ENCODE assay signal across 14 mouse cellular contexts in the genomic region with DNA sequence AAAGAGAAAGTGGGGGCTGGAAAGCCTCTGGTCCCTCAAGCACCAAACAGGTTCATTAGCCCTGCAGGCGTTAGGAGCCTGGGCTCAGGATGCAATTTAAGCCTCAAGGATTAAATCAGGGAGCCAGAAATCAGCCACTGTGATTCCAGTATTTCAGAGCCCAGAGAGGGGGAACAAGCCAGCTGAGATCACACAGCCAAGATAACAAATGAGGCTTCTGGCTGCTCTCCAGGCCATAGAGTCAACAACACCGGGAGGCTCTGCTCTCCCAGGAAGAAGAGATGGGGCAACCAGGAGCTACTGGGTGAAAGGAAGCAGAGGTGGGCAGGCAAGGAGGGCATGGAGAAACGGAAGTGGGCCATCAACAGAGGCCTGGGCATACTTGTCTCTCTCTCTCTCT. TPM values are rescaled to one million over a fixed set of nuclear protein-coding genes. Genes with fewer than 3 reads are reported as not detected.
DNase-seq lines count a peak whose midpoint lies in the region; ATAC-seq and TF ChIP-seq lines count a peak whose summit lies in the region.
"Had no signal": no experiment of that assay in that cellular context is flagged by ENCODE, and none has a peak within 500 bp of the region (broad histone marks: within the 10 kb centered on the region; RNA-seq: fewer than 3 reads in every experiment).

No protein-coding gene starts in this region.

- no peak overlapping the region for H3K4me3 ChIP-seq in lung, postnatal 0 days (ENCODE audit: low read depth, low read length)
- no peak overlapping the region for H3K4me3 ChIP-seq in liver, postnatal 0 days (ENCODE audit: low read depth, low read length)
- no peak overlapping the region for H3K4me3 ChIP-seq in forebrain, embryonic 16.5 days (replicated peaks; ENCODE audit: low read length)
- H3K4me3 ChIP-seq: forebrain, embryonic 12.5 days; gastrocnemius, adult 2 months; limb, embryonic 13.5 days had no signal

- no peaks in the 10 kb centered on the region for H3K27me3 ChIP-seq in lung, postnatal 0 days (replicated peaks; ENCODE audit: insufficient read depth, low read length)
- H3K27me3 ChIP-seq in liver, postnatal 0 days (ENCODE audit: insufficient read depth, low read length), result no peaks in the 10 kb centered on the region
- no peaks in the 10 kb centered on the region for H3K27me3 ChIP-seq in forebrain, embryonic 16.5 days (replicated peaks; ENCODE audit: control insufficient read depth, insufficient read depth, low read length)
- H3K27me3 ChIP-seq: forebrain, embryonic 12.5 days; limb, embryonic 13.5 days had no signal

- peaks cover 35% of the 10 kb centered on the region for H3K4me1 ChIP-seq in lung, postnatal 0 days (ENCODE audit: insufficient read depth, low read depth, low read length)
- peaks cover 42% of the 10 kb centered on the region for H3K4me1 ChIP-seq in liver, postnatal 0 days (ENCODE audit: insufficient read depth)
- H3K4me1 ChIP-seq in forebrain, embryonic 16.5 days (replicated peaks; ENCODE audit: control insufficient read depth, insufficient read depth, low read length), result peaks cover 5% of the 10 kb centered on the region

- no peaks in the 10 kb centered on the region for H3K36me3 ChIP-seq in lung, postnatal 0 days (ENCODE audit: insufficient read depth, low read length)
- H3K36me3 ChIP-seq in liver, postnatal 0 days (replicated peaks; ENCODE audit: insufficient read depth, low read length), result no peaks in the 10 kb centered on the region
- H3K36me3 ChIP-seq in forebrain, embryonic 16.5 days (ENCODE audit: control insufficient read depth, insufficient read depth), result no peaks in the 10 kb centered on the region
- H3K36me3 ChIP-seq: forebrain, embryonic 12.5 days; limb, embryonic 13.5 days had no signal

- H3K9ac ChIP-seq in lung, postnatal 0 days (replicated peaks; ENCODE audit: low read depth), result no peak overlapping the region
- 0 out of 2 replicates have a peak overlapping the region, but pooled peaks have one; percentile 26 for H3K9ac ChIP-seq in liver, postnatal 0 days (replicated peaks)
- no peak overlapping the region for H3K9ac ChIP-seq in forebrain, embryonic 16.5 days (replicated peaks; ENCODE audit: low read depth, low read length)
- H3K9ac ChIP-seq: forebrain, embryonic 12.5 days; limb, embryonic 13.5 days had no signal

- 37% methylated on average over 3 of the region's 3 CpGs for WGBS in lung, postnatal 0 days
- 31% methylated on average over 3 of the region's 3 CpGs for WGBS in liver, postnatal 0 days (ENCODE audit: insufficient replicate concordance)
- WGBS in forebrain, embryonic 16.5 days, result 48% methylated on average over 3 of the region's 3 CpGs

- peak; percentile 55 for DNase-seq in adrenal gland, postnatal 14 days
- DNase-seq in adrenal gland, postnatal 4 days (ENCODE audit: low spot score in 2 of 2), result no peak
- DNase-seq in lung, adult 18-20 months, result peak; percentile 45 to 61
- DNase-seq in lung, postnatal 0 days (ENCODE audit: low spot score), result no peak
- peak; percentile 65 for DNase-seq in 3T3-L1 (ENCODE audit: low read depth, low spot score)
- DNase-seq in liver, postnatal 0 days, result peak; percentile 61
- DNase-seq: gastrocnemius, adult 2 months; layer of hippocampus, postnatal 36 days had no signal

- no peak overlapping the region for H3K27ac ChIP-seq in lung, postnatal 0 days (ENCODE audit: low read length)
- H3K27ac ChIP-seq in liver, postnatal 0 days (ENCODE audit: low read depth), result no peak overlapping the region
- no peak overlapping the region for H3K27ac ChIP-seq in forebrain, embryonic 16.5 days (ENCODE audit: low read length)
- H3K27ac ChIP-seq: forebrain, embryonic 12.5 days; hindbrain, postnatal 0 days; limb, embryonic 13.5 days had no signal

- H3K9me3 ChIP-seq in lung, postnatal 0 days (ENCODE audit: low read length), result no peaks in the 10 kb centered on the region
- no peaks in the 10 kb centered on the region for H3K9me3 ChIP-seq in liver, postnatal 0 days (ENCODE audit: low read length)
- no peaks in the 10 kb centered on the region for H3K9me3 ChIP-seq in forebrain, embryonic 16.5 days (ENCODE audit: control insufficient read depth, low read length)
- H3K9me3 ChIP-seq: forebrain, embryonic 12.5 days; limb, embryonic 13.5 days had no signal

- H3K4me2 ChIP-seq in lung, postnatal 0 days (replicated peaks; ENCODE audit: low read depth, low read length), result no peak overlapping the region
- H3K4me2 ChIP-seq in liver, postnatal 0 days (ENCODE audit: low read depth, low read length), result no peak overlapping the region
- H3K4me2 ChIP-seq in forebrain, embryonic 16.5 days (ENCODE audit: low read length), result no peak overlapping the region
- H3K4me2 ChIP-seq: forebrain, embryonic 12.5 days; limb, embryonic 13.5 days; midbrain, embryonic 11.5 days had no signal

- no peak for TF ChIP-seq CTCF in lung, postnatal 0 days (IDR thresholded peaks at IDR 0.05)
- TF ChIP-seq CTCF in liver, postnatal 0 days (IDR thresholded peaks at IDR 0.05; ENCODE audit: low read depth), result no peak

- TF ChIP-seq EP300 in lung, postnatal 0 days (IDR thresholded peaks at IDR 0.05), result no peak
- no peak for TF ChIP-seq EP300 in liver, postnatal 0 days (IDR thresholded peaks at IDR 0.05; ENCODE audit: low read depth)

- no peak for ATAC-seq in lung, postnatal 0 days
- ATAC-seq in liver, postnatal 0 days, result peak; percentile 45; the same call in 1 of the 2 replicates
- ATAC-seq in granulocyte monocyte progenitor cell, adult 5-6 weeks (replicated peaks; ENCODE audit: poor library complexity, severe bottlenecking), result no peak
- no peak for ATAC-seq in forebrain, embryonic 16.5 days
- ATAC-seq: hindbrain, postnatal 0 days had no signal

RNA-seq across cellular contexts. Expression of a gene that starts 14.4 kb away (rescaled TPM):
- total RNA-seq in adrenal gland, postnatal 14 days (2021), result 6.2 and 9.8 TPM in 2 replicates
- total RNA-seq in adrenal gland, postnatal 4 days (2021), result 10 to 100 TPM; 15.6 to 18.7 TPM
- polyA plus RNA-seq in lung, postnatal 0 days (2015; fragmentation: Nextera tagmentation; extraction: Ambion mirVana), result 5.0 and 5.2 TPM in 2 replicates
- polyA plus RNA-seq in liver, postnatal 0 days (2015; fragmentation: Nextera tagmentation; extraction: Ambion mirVana), result 4.4 and 4.5 TPM in 2 replicates
- total RNA-seq in granulocyte monocyte progenitor cell, adult 5-6 weeks (2014; fragmentation: Nextera tagmentation), result 3.2 and 5.2 TPM in 2 replicates
- total RNA-seq in granulocyte monocyte progenitor cell, adult 5-6 weeks (2017), result 1.2 and 1.3 TPM in 2 replicates
- 17.5 and 18.7 TPM in 2 replicates for polyA plus RNA-seq in forebrain, embryonic 16.5 days (2015; fragmentation: Nextera tagmentation; extraction: Ambion mirVana)

RNA-seq across cellular contexts. Expression of a gene that starts 18.4 kb away (rescaled TPM):
- total RNA-seq in adrenal gland, postnatal 14 days (2021), result 2.1 and 2.4 TPM in 2 replicates
- total RNA-seq in adrenal gland, postnatal 4 days (2021), result 1 to 10 TPM in 1 of 2 experiments, under 1 TPM in 1; 0.79 to 1.3 TPM
- polyA plus RNA-seq in lung, postnatal 0 days (2015; fragmentation: Nextera tagmentation; extraction: Ambion mirVana), result 0.12 and 0.14 TPM in 2 replicates
- 0.23 and 0.27 TPM in 2 replicates for polyA plus RNA-seq in liver, postnatal 0 days (2015; fragmentation: Nextera tagmentation; extraction: Ambion mirVana)
- 0.32 and 0.64 TPM in 2 replicates for total RNA-seq in granulocyte monocyte progenitor cell, adult 5-6 weeks (2014; fragmentation: Nextera tagmentation)
- 0.31 TPM in 1 of 2 replicates, not detected in the other for total RNA-seq in granulocyte monocyte progenitor cell, adult 5-6 weeks (2017)
- polyA plus RNA-seq in forebrain, embryonic 16.5 days (2015; fragmentation: Nextera tagmentation; extraction: Ambion mirVana), result 0.66 and 0.84 TPM in 2 replicates

RNA-seq across cellular contexts. Expression of a gene that starts 35.6 kb away (rescaled TPM):
- 5.6 and 8.5 TPM in 2 replicates for total RNA-seq in adrenal gland, postnatal 14 days (2021)
- total RNA-seq in adrenal gland, postnatal 4 days (2021), result 1 to 10 TPM; 1.3 to 1.8 TPM
- polyA plus RNA-seq in lung, postnatal 0 days (2015; fragmentation: Nextera tagmentation; extraction: Ambion mirVana), result 0.23 and 0.44 TPM in 2 replicates
- polyA plus RNA-seq in liver, postnatal 0 days (2015; fragmentation: Nextera tagmentation; extraction: Ambion mirVana), result 0.05 TPM in 2 replicates
- total RNA-seq in granulocyte monocyte progenitor cell, adult 5-6 weeks (2014; fragmentation: Nextera tagmentation), result 0.58 TPM in 1 of 2 replicates, not detected in the other
- not detected in 2 replicates for total RNA-seq in granulocyte monocyte progenitor cell, adult 5-6 weeks (2017)
- 0.30 and 0.36 TPM in 2 replicates for polyA plus RNA-seq in forebrain, embryonic 16.5 days (2015; fragmentation: Nextera tagmentation; extraction: Ambion mirVana)
- total RNA-seq: gastrocnemius, adult 2 months had no signal
- polyA plus RNA-seq: limb, embryonic 13.5 days; midbrain, embryonic 11.5 days had no signal

RNA-seq across cellular contexts. Expression of a gene that starts 44.4 kb away (rescaled TPM):
- 58.6 and 86.2 TPM in 2 replicates for total RNA-seq in adrenal gland, postnatal 14 days (2021)
- total RNA-seq in adrenal gland, postnatal 4 days (2021), result 100 to 1,000 TPM; 132 to 153 TPM
- 7.1 and 8.4 TPM in 2 replicates for polyA plus RNA-seq in lung, postnatal 0 days (2015; fragmentation: Nextera tagmentation; extraction: Ambion mirVana)
- 6.5 and 7.6 TPM in 2 replicates for polyA plus RNA-seq in liver, postnatal 0 days (2015; fragmentation: Nextera tagmentation; extraction: Ambion mirVana)
- 34.8 and 43.7 TPM in 2 replicates for total RNA-seq in granulocyte monocyte progenitor cell, adult 5-6 weeks (2014; fragmentation: Nextera tagmentation)
- 22.0 and 26.2 TPM in 2 replicates for total RNA-seq in granulocyte monocyte progenitor cell, adult 5-6 weeks (2017)
- 17.9 and 18.1 TPM in 2 replicates for polyA plus RNA-seq in forebrain, embryonic 16.5 days (2015; fragmentation: Nextera tagmentation; extraction: Ambion mirVana)

Comparison
In these comparisons a context has a peak if more than half of its experiments do, and no peak if none do; other contexts are left out.
1. DNase-seq: peak in adrenal gland, postnatal 14 days (single experiment), lung, adult 18-20 months (2 of 2), 3T3-L1 (single experiment) and liver, postnatal 0 days (single experiment); none in adrenal gland, postnatal 4 days (0 of 2) and lung, postnatal 0 days (single experiment).